Mouse (Mus musculus) B cell, adult (primary cell): ENCODE results near the gene Gm4565. TPM values are rescaled to one million over a fixed set of nuclear protein-coding genes. Genes with fewer than 3 reads are reported as not detected.

Source experiments
- total RNA-seq: library from RNA; stranded (reverse); gene quantifications from 4 replicates; pipeline ENCODE4 v1.2.4, GENCODE M21; 2023; ENCODE audit not compliant: inconsistent age

The Gm4565 gene
- total RNA-seq, result not detected in 4 replicates

DNA sequence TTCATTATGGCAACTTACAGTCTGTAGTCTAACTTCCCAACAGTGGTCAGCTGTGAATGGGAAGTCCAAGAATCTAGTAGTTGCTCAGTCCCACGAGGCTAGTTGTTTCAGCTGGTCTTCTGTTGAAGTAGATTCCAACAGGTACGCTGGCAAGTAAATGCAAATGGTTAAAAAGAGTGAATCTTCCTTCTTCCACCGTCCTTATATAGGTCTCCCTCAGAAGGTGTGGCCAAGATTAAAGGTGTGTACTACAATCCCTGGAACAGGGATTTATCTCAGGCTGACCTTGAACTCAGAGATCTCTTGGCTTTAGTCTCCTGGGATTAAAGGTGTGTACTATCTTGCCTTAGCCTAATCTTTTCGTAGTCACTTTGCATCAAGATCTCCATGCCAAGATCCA, at the start of gene Gm4565:
TSS of gene Gm4565 (minus strand) at position 101 of the 400 bp plus-strand sequence.

GRCm38 (mm10) chr7:22565243-22565642, 22.7 kb downstream of the Gm4565 start, which contains the start of gene Gm4201:
TSS of gene Gm4201 (minus strand) at chr7:22565343.

DNA sequence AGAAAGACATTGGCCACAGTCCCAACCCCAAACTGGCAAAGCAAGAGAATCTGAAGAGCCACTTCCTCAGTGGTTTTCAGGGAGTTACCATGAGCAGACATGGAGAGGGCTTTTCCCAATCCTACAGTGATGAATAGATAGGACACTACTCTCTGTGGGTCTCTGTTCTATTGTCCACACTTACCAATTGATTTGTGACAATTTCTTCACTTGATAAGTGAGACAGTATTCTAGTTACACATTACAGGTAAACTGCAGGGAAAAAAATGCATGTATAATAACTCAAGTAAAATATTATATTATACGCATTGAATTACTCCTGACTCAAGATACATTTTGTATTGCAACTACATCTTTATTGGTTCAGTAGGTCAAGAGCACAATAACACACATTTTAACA, 53.1 kb downstream of the Gm4565 start, which contains the start of gene Gm8677:
TSS of gene Gm8677 (minus strand) at position 101 of the 400 bp plus-strand sequence.

Other genes with a start within 250 kb of the Gm4565 start
- gene Gm8660, start 217.1 kb downstream of the Gm4565 start, total RNA-seq, result not detected in 4 replicates
- not detected in 4 replicates for gene Vmn1r148, start 174.5 kb downstream of the Gm4565 start, total RNA-seq
- gene Vmn1r149, start 149.9 kb downstream of the Gm4565 start, total RNA-seq, result not detected in 4 replicates
- gene Gm10665, start 124.1 kb downstream of the Gm4565 start, total RNA-seq, result not detected in 4 replicates
- gene Vmn1r151, start 88.4 kb downstream of the Gm4565 start, total RNA-seq, result not detected in 4 replicates
- not detected in 4 replicates for gene Vmn1r152, start 65.2 kb downstream of the Gm4565 start, total RNA-seq
- gene Gm8677, start 53.2 kb downstream of the Gm4565 start, total RNA-seq, result not detected in 4 replicates
- gene Gm4201, start 22.8 kb downstream of the Gm4565 start, total RNA-seq, result not detected in 4 replicates
- gene Vmn1r155, start 69.9 kb upstream of the Gm4565 start, total RNA-seq, result not detected in 4 replicates
- gene Gm8693, start 104.2 kb upstream of the Gm4565 start, total RNA-seq, result not detected in 4 replicates
- not detected in 4 replicates for gene Gm4567, start 131.6 kb upstream of the Gm4565 start, total RNA-seq
- gene Vmn1r157, start 173.6 kb upstream of the Gm4565 start, total RNA-seq, result not detected in 4 replicates
- gene Vmn1r158, start 202.7 kb upstream of the Gm4565 start, total RNA-seq, result not detected in 4 replicates